Mouse (Mus musculus): Measurements from ENCODE around the gene Bfsp2.

Bfsp2 gene

GRCm38 (mm10) chr9:103384141-103384796 is 96.0 kb downstream of the Bfsp2 start:
- no peak for DNase-seq (ENCODE audit: extremely low read depth, low read depth, low spot score)

GRCm38 (mm10) chr9:103383576-103383975 is 96.6 kb downstream of the Bfsp2 start:
- DNase-seq (ENCODE audit: extremely low read depth, low read depth, low spot score) = no peak

- no peak for DNase-seq (ENCODE audit: extremely low read depth, low read depth, low spot score)
These were observed 97.2 kb downstream of the Bfsp2 start for GRCm38 (mm10) chr9:103382989-103383388.

- no peak for DNase-seq (ENCODE audit: extremely low read depth, low read depth, low spot score)
These were observed 99.7 kb downstream of the Bfsp2 start for GRCm38 (mm10) chr9:103380566-103380965.

GRCm38 (mm10) chr9:103379199-103379598 is 101.0 kb downstream of the Bfsp2 start:
- DNase-seq (ENCODE audit: extremely low read depth, low read depth, low spot score) = no peak

- no peak for DNase-seq (ENCODE audit: extremely low read depth, low read depth, low spot score)
These were observed 101.5 kb downstream of the Bfsp2 start for GRCm38 (mm10) chr9:103378686-103379085.

GRCm38 (mm10) chr9:103376346-103377320 is 103.6 kb downstream of the Bfsp2 start:
- DNase-seq (ENCODE audit: extremely low read depth, low read depth, low spot score) = no peak
